Mouse (Mus musculus) liver, embryonic 12.5 days (tissue): Measurements from ENCODE around the gene Rps18. TPM values are rescaled to one million over a fixed set of nuclear protein-coding genes. Genes with fewer than 3 reads are reported as not detected.
"Not testable (repeated sequence)": the region's sequence is repeated elsewhere in the genome, so short reads cannot be mapped to it uniquely, and the experiment has no call there.

ENCODE experiments used
- ATAC-seq: fragments of 200-750 bp; cut with Nextera tagmentation; 2 replicates; pipeline ENCODE4 v1.8.0; 2017; ENCODE audit warnings: moderate number of reproducible peaks, mild to moderate bottlenecking, moderate library complexity
- H3K27ac ChIP-seq: fragments of 300-500 bp; sonication (generic); 2 replicates; pipeline ENCODE4 v1.5.1; 2016; ENCODE audit warnings: mild to moderate bottlenecking
- H3K27me3 ChIP-seq: fragments of 300-500 bp; sonication (generic); replicated peaks from 2 replicates; pipeline ENCODE4 v1.6.1; 2016; ENCODE audit warnings: mild to moderate bottlenecking, moderate library complexity
- H3K36me3 ChIP-seq: fragments of 300-500 bp; sonication (generic); 2 replicates; pipeline ENCODE4 v1.6.1; 2016; ENCODE audit warnings: mild to moderate bottlenecking, moderate library complexity
- H3K4me1 ChIP-seq: fragments of 300-500 bp; sonication (generic); 2 replicates; pipeline ENCODE4 v1.6.1; 2016
- H3K4me2 ChIP-seq: fragments of 300-500 bp; sonication (generic); 2 replicates; pipeline ENCODE4 v1.6.1; 2016; ENCODE audit warnings: mild to moderate bottlenecking, moderate library complexity
- H3K4me3 ChIP-seq: fragments of 300-500 bp; sonication (generic); 2 replicates; pipeline ENCODE4 v1.5.1; 2016; ENCODE audit warnings: mild to moderate bottlenecking, moderate library complexity
- H3K9ac ChIP-seq: fragments of 300-500 bp; sonication (generic); 2 replicates; pipeline ENCODE4 v1.6.1; 2016; ENCODE audit warnings: mild to moderate bottlenecking, moderate library complexity
- H3K9me3 ChIP-seq: fragments of 300-500 bp; sonication (generic); replicated peaks from 2 replicates; pipeline ENCODE4 v1.6.1; 2016; ENCODE audit warnings: mild to moderate bottlenecking, moderate library complexity
- WGBS: fragments of 180-500 bp; shearing (Covaris S2); methylation state at CpG from one replicate; pipeline ENCODE4 v1.1.7; 2016; ENCODE audit not compliant: insufficient replicate concordance; 5-methylcytosine and 5-hydroxymethylcytosine counted together
- polyA plus RNA-seq: library from polyadenylated mRNA; unstranded; fragments of >200 nt; fragmentation: Nextera tagmentation; extraction: Ambion mirVana; gene quantifications from 2 replicates; pipeline ENCODE4 v1.2.1, GENCODE M21; 2016

Gene Rps18
- 1,396 and 1,433 TPM in 2 replicates for polyA plus RNA-seq

- H3K4me1 ChIP-seq = peaks cover 56% of the 10 kb centered on the region
- peak within 1 kb of the TSS; percentile 91 for H3K4me2 ChIP-seq
- peak within 1 kb of the TSS; percentile 84 for H3K9ac ChIP-seq
Measured at GRCm38 (mm10) chr17:33955555-33956214, at the start of gene Rps18, which contains the start of gene Vps52. Gene Rps18 (minus strand): TSS chr17:33956001. Gene Vps52 (plus strand): TSS chr17:33955812.

GRCm38 (mm10) chr17:34003426-34003825, 47.6 kb upstream of the Rps18 start:
- peaks cover 47% of the 10 kb centered on the region for H3K27me3 ChIP-seq
- H3K36me3 ChIP-seq = no peaks in the 10 kb centered on the region
- H3K27ac ChIP-seq = no peak overlapping the region
- H3K9me3 ChIP-seq = no peaks in the 10 kb centered on the region
- H3K4me3 ChIP-seq = no peak overlapping the region
- peaks cover 22% of the 10 kb centered on the region for H3K4me1 ChIP-seq
- no peak overlapping the region for H3K4me2 ChIP-seq
- no peak overlapping the region for H3K9ac ChIP-seq
- no peak for ATAC-seq
- WGBS = 5% methylated on average over 5 of the region's 5 CpGs

More at GRCm38 (mm10) chr17:33955555-33956214, at the start of gene Rps18, which contains the start of gene Vps52:
- Histone ChIP-seq H3K36me3 (peaks cover 65% of the 10 kb centered on the region), H3K27ac (peak within 1 kb of the TSS; percentile 92), H3K27me3 (no peaks in the 10 kb centered on the region), H3K4me3 (peak within 1 kb of the TSS; percentile 80), H3K9me3 (no peaks in the 10 kb centered on the region)
- ATAC-seq = peak; percentile 81
- WGBS = under 1% methylated on average over 50 of the region's 50 CpGs

- WGBS = 52% methylated on average over 2 of the region's 2 CpGs
- H3K4me2 ChIP-seq = peak overlapping the region; percentile 94
Measured at GRCm38 (mm10) chr17:34000796-34001195, 45.0 kb upstream of the Rps18 start.

GRCm38 (mm10) chr17:34000150-34000537, 44.3 kb upstream of the Rps18 start, which contains the start of gene H2-K1:
Gene H2-K1 (minus strand): TSS chr17:34000347.
- Histone ChIP-seq H3K27me3 (peaks cover 38% of the 10 kb centered on the region), H3K36me3 (no peaks in the 10 kb centered on the region), H3K4me2 (peak within 1 kb of the TSS; percentile 94), H3K9ac (peak within 1 kb of the TSS; percentile 72), H3K9me3 (no peaks in the 10 kb centered on the region), H3K4me1 (peaks cover 22% of the 10 kb centered on the region), H3K4me3 (peak within 1 kb of the TSS; percentile 65), H3K27ac (no peak within 1 kb of the TSS)
- WGBS = 0% methylated on average over 27 of the region's 30 CpGs
- ATAC-seq = peak; percentile 81

More at GRCm38 (mm10) chr17:34000796-34001195, 45.0 kb upstream of the Rps18 start:
- not testable (repeated sequence) for H3K9me3 ChIP-seq, H3K36me3 ChIP-seq, H3K9ac ChIP-seq, ATAC-seq, H3K27ac ChIP-seq
- H3K4me1 ChIP-seq = peaks cover 22% of the 10 kb centered on the region
- H3K4me3 ChIP-seq = peak overlapping the region; percentile 65; the same call in 1 of the 2 replicates
- peaks cover 44% of the 10 kb centered on the region for H3K27me3 ChIP-seq

DNA sequence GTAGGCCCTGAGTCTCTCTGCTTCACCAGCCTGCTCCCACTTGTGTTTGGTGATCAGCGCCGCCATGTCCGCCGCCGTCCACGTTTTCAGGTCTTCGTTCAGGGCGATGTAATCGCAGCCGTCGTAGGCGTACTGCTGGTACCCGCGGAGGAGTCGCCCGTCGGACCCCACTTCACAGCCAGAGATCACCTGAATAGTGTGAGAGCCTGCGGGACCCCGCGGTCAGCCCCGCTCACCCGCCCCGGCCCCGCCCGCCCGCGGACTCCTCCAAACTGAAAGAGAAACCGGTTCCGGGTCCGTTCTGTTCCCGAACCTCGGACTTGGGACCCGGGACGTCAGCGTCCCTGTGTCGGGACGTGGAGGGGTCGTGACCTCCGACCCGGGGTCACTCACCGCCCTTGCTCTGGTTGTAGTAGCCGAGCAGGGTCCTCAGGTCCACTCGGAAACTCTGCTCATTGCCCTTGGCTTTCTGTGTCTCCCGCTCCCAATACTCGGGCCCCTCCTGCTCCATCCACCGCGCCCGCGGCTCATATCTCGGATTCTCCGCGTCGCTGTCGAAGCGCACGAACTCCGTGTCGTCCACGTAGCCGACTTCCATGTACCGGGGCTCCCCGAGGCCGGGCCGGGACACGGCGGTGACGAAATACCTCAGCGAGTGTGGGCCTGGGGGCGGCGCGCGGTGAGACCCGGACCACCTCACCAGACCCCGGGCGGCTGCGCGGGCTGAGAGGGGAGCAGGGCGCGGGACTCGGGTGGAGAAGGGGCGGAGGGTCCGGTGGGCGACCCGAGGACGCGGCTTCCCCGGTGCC, 43.7 kb upstream of the Rps18 start:
- 2% methylated on average over 87 of the region's 87 CpGs for WGBS
- H3K36me3 ChIP-seq = no peaks in the 10 kb centered on the region
- ATAC-seq = peak; percentile 46

DNA sequence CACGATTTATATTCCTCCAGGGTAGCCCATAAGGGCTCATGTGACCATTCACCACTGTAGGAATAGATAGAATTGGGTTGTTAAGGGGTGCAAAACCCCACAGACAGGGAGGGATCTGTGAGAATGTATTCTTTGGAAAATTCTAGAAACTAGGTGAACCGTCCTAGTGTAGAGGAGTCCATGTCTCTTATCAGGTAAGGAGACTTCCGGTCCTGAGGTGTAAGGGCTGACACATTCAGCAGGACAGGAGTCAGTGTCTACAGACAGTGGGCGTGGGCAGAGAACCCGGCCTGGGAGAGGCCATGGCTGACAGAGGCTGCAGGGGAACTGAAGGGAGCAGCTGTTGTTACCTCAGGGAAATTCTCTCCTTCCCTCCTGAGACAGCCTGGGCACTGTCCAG, 42.9 kb upstream of the Rps18 start:
- not testable (repeated sequence) for H3K27ac ChIP-seq, H3K9ac ChIP-seq, ATAC-seq, H3K9me3 ChIP-seq, H3K36me3 ChIP-seq
- WGBS = 28% methylated on average over 5 of the region's 5 CpGs
- Histone ChIP-seq H3K4me3 (peak overlapping the region; percentile 65; the same call in 1 of the 2 replicates), H3K4me2 (peak overlapping the region; percentile 94), H3K4me1 (peaks cover 22% of the 10 kb centered on the region), H3K27me3 (peaks cover 38% of the 10 kb centered on the region)

More for the DNA sequence above, 43.7 kb upstream of the Rps18 start:
- no peaks in the 10 kb centered on the region for H3K9me3 ChIP-seq
- H3K27ac ChIP-seq = no peak overlapping the region
- H3K27me3 ChIP-seq = peaks cover 38% of the 10 kb centered on the region
- peaks cover 22% of the 10 kb centered on the region for H3K4me1 ChIP-seq
- peak overlapping the region; percentile 94 for H3K4me2 ChIP-seq
- peak overlapping the region; percentile 72 for H3K9ac ChIP-seq
- peak overlapping the region; percentile 65 for H3K4me3 ChIP-seq

- peaks cover 22% of the 10 kb centered on the region for H3K4me1 ChIP-seq
- not testable (repeated sequence) for H3K9me3 ChIP-seq, H3K27ac ChIP-seq, ATAC-seq, H3K9ac ChIP-seq, H3K36me3 ChIP-seq, H3K4me2 ChIP-seq, H3K4me3 ChIP-seq
- H3K27me3 ChIP-seq = peaks cover 36% of the 10 kb centered on the region
- WGBS = 67% methylated on average over 2 of the region's 2 CpGs
Measured at GRCm38 (mm10) chr17:33997025-33997424, 41.2 kb upstream of the Rps18 start.

GRCm38 (mm10) chr17:33995651-33996050, 39.9 kb upstream of the Rps18 start:
- Histone ChIP-seq H3K27me3 (peaks cover 22% of the 10 kb centered on the region), H3K4me1 (peaks cover 21% of the 10 kb centered on the region), H3K4me2 (no peak overlapping the region), H3K36me3 (no peaks in the 10 kb centered on the region), H3K9me3 (no peaks in the 10 kb centered on the region), H3K27ac (no peak overlapping the region), H3K9ac (no peak overlapping the region), H3K4me3 (no peak overlapping the region)
- no peak for ATAC-seq
- WGBS = 47% methylated on average over 3 of the region's 3 CpGs

DNA sequence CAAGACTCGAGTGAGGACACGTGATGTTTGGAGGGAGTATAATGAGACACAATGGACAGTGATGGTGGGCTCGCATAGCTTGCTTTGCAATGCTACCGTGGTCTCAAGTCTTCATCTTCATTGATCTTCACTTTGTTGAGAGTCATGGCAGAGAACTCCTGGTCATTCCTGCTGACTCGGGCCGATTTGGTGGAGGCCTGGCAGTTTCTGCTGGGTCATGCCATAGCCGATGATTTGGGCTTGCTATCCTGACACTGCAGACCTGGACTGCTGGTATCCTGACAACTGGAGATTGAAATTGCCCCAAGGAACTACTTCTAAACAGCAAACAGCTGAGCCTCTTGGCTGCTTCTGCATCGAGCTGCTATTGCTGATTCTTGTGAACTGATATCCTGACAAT, 39.2 kb upstream of the Rps18 start:
- no peak overlapping the region for H3K27ac ChIP-seq
- H3K36me3 ChIP-seq = no peaks in the 10 kb centered on the region
- no peak overlapping the region for H3K4me3 ChIP-seq
- no peak overlapping the region for H3K4me2 ChIP-seq
- no peak for ATAC-seq
- H3K4me1 ChIP-seq = peaks cover 14% of the 10 kb centered on the region
- no peaks in the 10 kb centered on the region for H3K9me3 ChIP-seq
- H3K27me3 ChIP-seq = peaks cover 16% of the 10 kb centered on the region
- WGBS = 80% methylated on average over 8 of the region's 8 CpGs
- no peak overlapping the region for H3K9ac ChIP-seq

- Histone ChIP-seq H3K4me1 (no peaks in the 10 kb centered on the region), H3K27me3 (peaks cover 19% of the 10 kb centered on the region; the same call in 1 of the 2 replicates), H3K9ac (no peak overlapping the region), H3K9me3 (no peaks in the 10 kb centered on the region), H3K36me3 (no peaks in the 10 kb centered on the region), H3K27ac (no peak overlapping the region), H3K4me3 (no peak overlapping the region), H3K4me2 (no peak overlapping the region)
- no peak for ATAC-seq
- 28% methylated on average over 10 of the region's 10 CpGs for WGBS
Measured at GRCm38 (mm10) chr17:33991788-33992664, 36.2 kb upstream of the Rps18 start.

GRCm38 (mm10) chr17:33982136-33982535, 26.3 kb upstream of the Rps18 start:
- H3K27ac ChIP-seq, ATAC-seq, H3K9ac ChIP-seq, H3K9me3 ChIP-seq, H3K36me3 ChIP-seq: not testable (repeated sequence)
- peak overlapping the region; percentile 63; the same call in 1 of the 2 replicates for H3K4me3 ChIP-seq
- 5% methylated on average over 8 of the region's 8 CpGs for WGBS
- peaks cover 34% of the 10 kb centered on the region for H3K27me3 ChIP-seq
- peaks cover 42% of the 10 kb centered on the region for H3K4me1 ChIP-seq
- H3K4me2 ChIP-seq = peak overlapping the region; percentile 78
